Mouse (Mus musculus) mouse embryonic stem cell (cell line): ENCODE data around the gene Lrcol1.

Experiments
- in situ Hi-C, 2 experiments: fragments of 300-500 bp; cut with MboI; formaldehyde crosslinking; loops; 1 replicate in 1 of 2; 3 replicates in 1 of 2; pipeline ENCODE4 v1.14.3; 2019 to 2020; ENCODE audit warnings: low sequenced_read_pairs in 2 of 2, low pct_unique_long_range_greater_than_20kb in 1 of 2, mixed read lengths in 1 of 2; ENCODE audit not compliant: unreplicated experiment in 1 of 2

Gene Lrcol1

GRCm38 (mm10) chr5:110379086-110379485, 34.6 kb downstream of the Lrcol1 start:
- in situ Hi-C loops: no loop called here

- in situ Hi-C loops: no loop called here
Observed at GRCm38 (mm10) chr5:110379823-110380222, 35.3 kb downstream of the Lrcol1 start.

DNA sequence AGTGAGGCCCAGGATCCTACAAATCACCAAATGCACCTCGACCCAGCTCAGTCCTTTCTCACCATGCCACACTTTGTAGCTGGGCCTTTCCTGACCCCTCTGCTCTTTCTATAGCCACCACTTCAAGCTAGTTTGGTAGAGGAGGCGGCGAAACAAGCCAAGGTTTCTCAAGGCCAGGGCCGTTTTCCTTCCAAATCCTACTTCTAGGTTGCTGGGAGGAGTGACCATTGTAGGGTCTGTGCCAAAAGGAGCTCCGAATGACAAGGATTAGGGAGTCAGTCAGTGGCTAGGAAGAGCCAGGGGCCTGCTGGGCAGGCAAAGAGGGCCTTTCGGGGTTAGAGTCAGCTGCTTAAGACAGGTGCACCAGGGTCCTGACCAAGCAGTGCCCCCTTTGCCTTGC, 40.0 kb downstream of the Lrcol1 start:
- in situ Hi-C loops: no loop called here

GRCm38 (mm10) chr5:110385263-110385662, 40.7 kb downstream of the Lrcol1 start:
- in situ Hi-C loops: no loop called here

DNA sequence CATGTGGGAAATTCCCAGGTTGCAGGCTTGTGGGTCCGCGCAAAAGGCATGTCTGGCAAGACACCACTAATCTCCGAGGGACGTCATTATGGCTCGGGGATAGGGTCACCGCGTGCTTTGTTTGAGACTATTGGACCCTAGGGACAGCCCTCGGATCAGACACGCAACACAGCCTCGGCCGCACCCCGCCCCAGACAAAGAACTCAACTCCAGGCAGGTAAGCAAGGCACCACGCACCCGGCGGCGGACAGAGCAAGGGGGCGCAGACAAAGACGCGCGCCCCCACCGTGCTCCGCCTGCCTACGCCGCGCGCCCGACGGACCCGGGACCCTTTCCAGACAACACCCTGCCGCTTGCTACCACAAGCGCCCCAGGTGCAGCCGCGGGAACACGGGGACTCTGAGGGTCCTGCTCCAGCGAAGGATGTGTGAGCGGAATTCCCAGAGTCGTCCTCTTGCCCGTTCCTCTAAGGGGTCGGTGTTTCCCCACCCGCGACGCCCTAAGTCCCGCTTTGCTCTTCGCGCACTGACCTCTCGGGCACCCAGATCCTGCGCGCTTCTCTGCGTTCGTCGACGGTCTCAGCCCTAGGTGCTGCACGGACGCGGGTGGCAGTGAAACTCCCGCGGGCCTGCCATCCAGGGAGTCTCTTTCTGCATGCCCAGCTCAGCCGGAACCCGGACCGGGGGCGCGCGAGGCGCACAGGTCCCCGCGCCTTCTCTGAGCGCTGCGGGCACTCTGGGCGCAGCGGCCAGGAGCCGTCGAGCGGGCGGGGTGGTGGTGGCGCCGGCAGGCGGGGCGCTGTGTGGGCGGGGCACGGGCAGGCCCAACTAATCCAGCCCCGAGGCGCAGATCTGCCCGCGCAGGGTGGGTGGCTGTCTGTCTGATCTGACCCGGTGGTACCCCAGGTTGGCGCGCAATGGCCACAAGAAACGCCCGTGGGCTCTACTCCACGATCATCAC, 42.1 kb downstream of the Lrcol1 start:
- in situ Hi-C loops: no loop called here

GRCm38 (mm10) chr5:110387332-110387731, 42.8 kb downstream of the Lrcol1 start:
- in situ Hi-C loops: no loop called here

GRCm38 (mm10) chr5:110390631-110391030, 46.1 kb downstream of the Lrcol1 start:
- in situ Hi-C loops: no loop called here

- in situ Hi-C loops: no loop called here
Observed at GRCm38 (mm10) chr5:110392727-110393126, 48.2 kb downstream of the Lrcol1 start.

DNA sequence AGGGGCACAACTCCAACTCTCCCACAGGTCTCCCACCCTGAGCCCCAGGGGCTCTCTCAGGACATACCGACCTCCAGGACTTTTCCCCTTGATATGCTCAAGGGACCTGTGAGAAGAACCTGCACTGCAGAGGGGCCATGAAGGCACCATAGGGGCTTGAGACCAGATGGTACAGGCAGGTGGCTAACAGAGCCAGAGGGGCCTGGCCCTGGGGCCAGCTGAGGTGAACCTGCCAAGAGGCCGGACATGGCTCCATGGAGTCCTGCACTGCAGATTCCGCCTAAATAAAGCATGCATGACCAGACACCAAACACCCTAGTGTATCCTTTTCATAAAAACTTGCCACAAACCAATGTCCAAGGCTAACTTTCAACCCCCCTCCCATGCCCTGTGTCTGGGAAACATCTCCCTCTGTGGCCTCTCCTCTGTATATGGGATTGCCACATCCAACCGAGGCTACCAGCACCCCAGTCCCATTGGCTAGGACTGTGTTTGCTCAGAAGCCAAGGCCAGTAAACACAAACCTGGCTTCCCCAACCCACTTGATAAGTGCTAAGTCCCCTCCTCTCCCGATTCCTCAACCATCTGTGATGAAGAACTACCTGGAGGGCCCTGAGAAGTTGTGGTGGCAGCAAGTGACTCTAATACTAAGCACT, 50.6 kb downstream of the Lrcol1 start:
- in situ Hi-C loops: no loop called here

- in situ Hi-C loops: no loop called here
Observed at GRCm38 (mm10) chr5:110401101-110401500, 56.6 kb downstream of the Lrcol1 start.

- in situ Hi-C loops: no loop called here
Observed at GRCm38 (mm10) chr5:110402557-110402956, 58.0 kb downstream of the Lrcol1 start.

- in situ Hi-C loops: no loop called here
Observed at GRCm38 (mm10) chr5:110403931-110404330, 59.4 kb downstream of the Lrcol1 start.
